Comparison of ENCODE assay signal across 10 mouse cellular contexts in genomic region chr1:152287566-152288490, GRCm38 (mm10).
A peak's percentile ranks its signal among the peaks of the same experiment; 100 is the strongest.
DNase-seq lines count a peak whose midpoint lies in the region; ATAC-seq lines count a peak whose summit lies in the region.
"Had no signal": no experiment of that assay in that cellular context is flagged by ENCODE, and none has a peak within 500 bp of the region (broad histone marks: within the 10 kb centered on the region; RNA-seq: fewer than 3 reads in every experiment).

No protein-coding gene starts in this region.

- peaks cover 6% of the 10 kb centered on the region; the same call in 1 of the 2 replicates for H3K4me1 ChIP-seq in liver, embryonic 11.5 days (replicated peaks; ENCODE audit: control insufficient read depth, insufficient read depth, low read length)
- H3K4me1 ChIP-seq in neural tube, embryonic 14.5 days (ENCODE audit: control insufficient read depth, insufficient read depth, low read length) = peaks cover 9% of the 10 kb centered on the region; the same call in 1 of the 2 replicates
- H3K4me1 ChIP-seq: stomach, embryonic 15.5 days had no signal

- H3K9me3 ChIP-seq in liver, embryonic 11.5 days (ENCODE audit: control insufficient read depth, low read length) = no peaks in the 10 kb centered on the region
- H3K9me3 ChIP-seq in neural tube, embryonic 14.5 days (ENCODE audit: control insufficient read depth, low read length) = no peaks in the 10 kb centered on the region
- H3K9me3 ChIP-seq: embryonic facial prominence, embryonic 12.5 days; stomach, embryonic 15.5 days had no signal

- H3K4me2 ChIP-seq in liver, embryonic 11.5 days = peak overlapping the region; percentile 21
- no peak overlapping the region for H3K4me2 ChIP-seq in neural tube, embryonic 14.5 days (ENCODE audit: low read depth, low read length)
- H3K4me2 ChIP-seq: embryonic facial prominence, embryonic 12.5 days; stomach, embryonic 15.5 days had no signal

- H3K27ac ChIP-seq in liver, embryonic 11.5 days (ENCODE audit: low read depth, low read length) = peak overlapping the region; percentile 26; the same call in 1 of the 2 replicates
- peak overlapping the region; percentile 30; the same call in 1 of the 2 replicates for H3K27ac ChIP-seq in neural tube, embryonic 14.5 days (ENCODE audit: low read depth, low read length)
- H3K27ac ChIP-seq: embryonic facial prominence, embryonic 12.5 days; heart, adult 2 months; stomach, embryonic 15.5 days had no signal

- no peak overlapping the region for H3K9ac ChIP-seq in liver, embryonic 11.5 days (ENCODE audit: low read depth, low read length)
- no peak overlapping the region for H3K9ac ChIP-seq in neural tube, embryonic 14.5 days (replicated peaks; ENCODE audit: low read depth, low read length)
- H3K9ac ChIP-seq: embryonic facial prominence, embryonic 12.5 days; stomach, embryonic 15.5 days had no signal

- no peaks in the 10 kb centered on the region for H3K36me3 ChIP-seq in liver, embryonic 11.5 days (ENCODE audit: control insufficient read depth, insufficient read depth, low read length)
- H3K36me3 ChIP-seq in neural tube, embryonic 14.5 days (ENCODE audit: control insufficient read depth, insufficient read depth, low read length) = no peaks in the 10 kb centered on the region
- H3K36me3 ChIP-seq: embryonic facial prominence, embryonic 12.5 days; stomach, embryonic 15.5 days had no signal

- WGBS in liver, embryonic 11.5 days = 49% methylated on average over 15 of the region's 15 CpGs
- 59% methylated on average over 15 of the region's 15 CpGs for WGBS in neural tube, embryonic 14.5 days

- no peak for DNase-seq in liver, embryonic 11.5 days (ENCODE audit: low spot score)
- DNase-seq in liver = no peak
- DNase-seq in adrenal gland, postnatal 36 days = peak; percentile 10 to 31
- peak; percentile 25 to 41 for DNase-seq in cerebellum, postnatal 36 days
- DNase-seq in layer of hippocampus, adult 18-20 months (ENCODE audit: low spot score in 2 of 2) = no peak
- no peak for DNase-seq in gastrocnemius, adult 8-10 months (ENCODE audit: low spot score in 2 of 2)
- DNase-seq: heart, adult 2 months had no signal

- H3K27me3 ChIP-seq in liver, embryonic 11.5 days (replicated peaks; ENCODE audit: control insufficient read depth, insufficient read depth, low read length) = no peaks in the 10 kb centered on the region
- H3K27me3 ChIP-seq in neural tube, embryonic 14.5 days (ENCODE audit: control insufficient read depth, insufficient read depth, low read length) = no peaks in the 10 kb centered on the region
- H3K27me3 ChIP-seq: stomach, embryonic 15.5 days had no signal

- ATAC-seq in liver, embryonic 11.5 days (replicated peaks; ENCODE audit: low FRiP score) = no peak
- ATAC-seq in neural tube, embryonic 14.5 days (ENCODE audit: low read depth) = no peak

- H3K4me3 ChIP-seq in liver, embryonic 11.5 days (ENCODE audit: low read depth, low read length) = no peak overlapping the region
- H3K4me3 ChIP-seq in neural tube, embryonic 14.5 days (ENCODE audit: low read depth, low read length) = no peak overlapping the region
- H3K4me3 ChIP-seq: embryonic facial prominence, embryonic 12.5 days; heart, adult 2 months; stomach, embryonic 15.5 days had no signal

Comparison
In these comparisons a context has a peak if more than half of its experiments do, and no peak if none do; other contexts are left out.
1. DNase-seq: peak in adrenal gland, postnatal 36 days (2 of 2) and cerebellum, postnatal 36 days (2 of 2); none in liver, embryonic 11.5 days (single experiment), liver (single experiment), layer of hippocampus, adult 18-20 months (0 of 2) and gastrocnemius, adult 8-10 months (0 of 2).